ENCODE assay signal across 25 mouse cellular contexts in genomic region chr1:75869846-75870245, GRCm38 (mm10).
DNase-seq lines count a peak whose midpoint lies in the region; ATAC-seq and TF ChIP-seq lines count a peak whose summit lies in the region.
"Had no signal": no experiment of that assay in that cellular context is flagged by ENCODE, and none has a peak within 500 bp of the region (broad histone marks: within the 10 kb centered on the region; RNA-seq: fewer than 3 reads in every experiment).

No protein-coding gene starts in this region.

- TF ChIP-seq CTCF in brain, embryonic 14.5 days (IDR thresholded peaks at IDR 0.05; ENCODE audit: borderline replicate concordance, extremely low read depth, insufficient read depth, insufficient read length): no peak

- intact Hi-C loops in left cerebral cortex, postnatal 36 days (cut with DNase I): no loop called here

- no peak overlapping the region for H3K9ac ChIP-seq in forebrain, embryonic 16.5 days (replicated peaks; ENCODE audit: low read depth, low read length)
- no peak overlapping the region for H3K9ac ChIP-seq in limb, embryonic 12.5 days (replicated peaks)
- H3K9ac ChIP-seq: hindbrain, embryonic 12.5 days; intestine, embryonic 15.5 days; liver, embryonic 14.5 days; midbrain, embryonic 15.5 days; neural tube, embryonic 15.5 days; stomach, embryonic 15.5 days had no signal

- no peak for DNase-seq in forebrain, embryonic 10.5 days (ENCODE audit: extremely low spot score, low spot score)
- DNase-seq in limb, embryonic 10.5 days (ENCODE audit: low spot score): no peak
- DNase-seq in brain, embryonic 14.5 days (ENCODE audit: low read depth): peak; percentile 52
- peak; percentile 40 for DNase-seq in forelimb bud, embryonic 11.5 days (ENCODE audit: low read depth, low spot score)
- no peak for DNase-seq in left cerebral cortex, postnatal 36 days (ENCODE audit: low spot score in 2 of 2)
- DNase-seq: adrenal gland, adult 2 months; adrenal gland, postnatal 36 days; cerebellum, adult 2 months; cerebellum, postnatal 14 days; gastrocnemius, postnatal 10 days; heart, postnatal 14 days; kidney, adult 2 months; kidney, postnatal 14 days; liver; lung, adult 2 months had no signal

- no peaks in the 10 kb centered on the region for H3K27me3 ChIP-seq in forebrain, embryonic 16.5 days (replicated peaks; ENCODE audit: control insufficient read depth, insufficient read depth, low read length)
- no peaks in the 10 kb centered on the region for H3K27me3 ChIP-seq in forebrain, embryonic 10.5 days (ENCODE audit: poor library complexity, severe bottlenecking)
- H3K27me3 ChIP-seq in limb, embryonic 12.5 days: no peaks in the 10 kb centered on the region; the same call in 1 of the 2 replicates
- H3K27me3 ChIP-seq in limb, embryonic 10.5 days (ENCODE audit: low read depth, poor library complexity, severe bottlenecking): no peaks in the 10 kb centered on the region
- H3K27me3 ChIP-seq: hindbrain, embryonic 12.5 days; intestine, embryonic 15.5 days; midbrain, embryonic 15.5 days; neural tube, embryonic 15.5 days; stomach, embryonic 15.5 days had no signal

- ATAC-seq in forebrain, embryonic 16.5 days: no peak; the same call in 1 of the 2 replicates
- no peak for ATAC-seq in limb, embryonic 12.5 days (ENCODE audit: insufficient number of reproducible peaks, insufficient read depth, low FRiP score, low TSS enrichment, low read depth)
- ATAC-seq: hindbrain, postnatal 0 days; intestine, embryonic 15.5 days; midbrain, embryonic 15.5 days had no signal

- no peak overlapping the region for H3K4me3 ChIP-seq in forebrain, embryonic 16.5 days (replicated peaks; ENCODE audit: low read length)
- H3K4me3 ChIP-seq in forebrain, embryonic 10.5 days: no peak overlapping the region
- H3K4me3 ChIP-seq in limb, embryonic 12.5 days (replicated peaks): no peak overlapping the region
- no peak overlapping the region for H3K4me3 ChIP-seq in limb, embryonic 10.5 days
- H3K4me3 ChIP-seq: hindbrain, embryonic 12.5 days; intestine, embryonic 15.5 days; midbrain, embryonic 10.5 days; midbrain, embryonic 15.5 days; neural tube, embryonic 15.5 days; stomach, embryonic 15.5 days had no signal

- no peaks in the 10 kb centered on the region for H3K36me3 ChIP-seq in forebrain, embryonic 16.5 days (ENCODE audit: control insufficient read depth, insufficient read depth)
- H3K36me3 ChIP-seq in forebrain, embryonic 10.5 days (replicated peaks): no peaks in the 10 kb centered on the region
- no peaks in the 10 kb centered on the region for H3K36me3 ChIP-seq in limb, embryonic 12.5 days
- H3K36me3 ChIP-seq in limb, embryonic 10.5 days: no peaks in the 10 kb centered on the region
- H3K36me3 ChIP-seq: hindbrain, embryonic 12.5 days; intestine, embryonic 15.5 days; midbrain, embryonic 10.5 days; midbrain, embryonic 15.5 days; neural tube, embryonic 15.5 days; stomach, embryonic 15.5 days had no signal

- no peak overlapping the region for H3K4me2 ChIP-seq in forebrain, embryonic 16.5 days (ENCODE audit: low read length)
- no peak overlapping the region for H3K4me2 ChIP-seq in limb, embryonic 12.5 days
- H3K4me2 ChIP-seq: hindbrain, embryonic 12.5 days; intestine, embryonic 15.5 days; midbrain, embryonic 15.5 days; neural tube, embryonic 15.5 days; stomach, embryonic 15.5 days had no signal

- no peak for TF ChIP-seq POLR2A in brain, embryonic 14.5 days (IDR thresholded peaks at IDR 0.05; ENCODE audit: borderline replicate concordance, extremely low read depth, insufficient read depth, insufficient read length, poor library complexity, severe bottlenecking)

- H3K4me1 ChIP-seq in forebrain, embryonic 16.5 days (replicated peaks; ENCODE audit: control insufficient read depth, insufficient read depth, low read length): peaks cover 7% of the 10 kb centered on the region
- no peaks in the 10 kb centered on the region for H3K4me1 ChIP-seq in forebrain, embryonic 10.5 days
- H3K4me1 ChIP-seq in limb, embryonic 12.5 days (replicated peaks): peaks cover 12% of the 10 kb centered on the region
- peaks cover 7% of the 10 kb centered on the region; the same call in 1 of the 2 replicates for H3K4me1 ChIP-seq in limb, embryonic 10.5 days
- H3K4me1 ChIP-seq: hindbrain, embryonic 12.5 days; intestine, embryonic 15.5 days; midbrain, embryonic 10.5 days; midbrain, embryonic 15.5 days; neural tube, embryonic 15.5 days; stomach, embryonic 15.5 days had no signal

- no peaks in the 10 kb centered on the region for H3K9me3 ChIP-seq in forebrain, embryonic 16.5 days (ENCODE audit: control insufficient read depth, low read length)
- no peaks in the 10 kb centered on the region for H3K9me3 ChIP-seq in forebrain, embryonic 10.5 days
- no peaks in the 10 kb centered on the region for H3K9me3 ChIP-seq in limb, embryonic 12.5 days
- no peaks in the 10 kb centered on the region for H3K9me3 ChIP-seq in limb, embryonic 10.5 days (replicated peaks)
- H3K9me3 ChIP-seq: hindbrain, embryonic 12.5 days; intestine, embryonic 15.5 days; midbrain, embryonic 10.5 days; midbrain, embryonic 15.5 days; neural tube, embryonic 15.5 days; stomach, embryonic 15.5 days had no signal

- peak overlapping the region; percentile 25; the same call in 1 of the 2 replicates for H3K27ac ChIP-seq in forebrain, embryonic 16.5 days (ENCODE audit: low read length)
- H3K27ac ChIP-seq in forebrain, embryonic 10.5 days: no peak overlapping the region
- 0 out of 2 replicates have a peak overlapping the region, but pooled peaks have one; percentile 42 for H3K27ac ChIP-seq in limb, embryonic 12.5 days
- no peak overlapping the region for H3K27ac ChIP-seq in limb, embryonic 10.5 days
- H3K27ac ChIP-seq: hindbrain, embryonic 12.5 days; hindbrain, postnatal 0 days; intestine, embryonic 15.5 days; liver, embryonic 14.5 days; midbrain, embryonic 10.5 days; midbrain, embryonic 15.5 days; neural tube, embryonic 15.5 days; stomach, embryonic 15.5 days had no signal

- 38% methylated on average over 5 of the region's 5 CpGs for WGBS in forebrain, embryonic 16.5 days
- 82% methylated on average over 5 of the region's 5 CpGs for WGBS in forebrain, embryonic 10.5 days
- 29% methylated on average over 5 of the region's 5 CpGs for whole genome bisulfite sequencing in limb, embryonic 12.5 days
- WGBS in limb, embryonic 10.5 days: 82% methylated on average over 5 of the region's 5 CpGs

Comparison
In these comparisons a context has a peak if more than half of its experiments do, and no peak if none do; other contexts are left out.
1. H3K27ac ChIP-seq: peak in forebrain, embryonic 16.5 days (single experiment) and limb, embryonic 12.5 days (single experiment); none in forebrain, embryonic 10.5 days (single experiment) and limb, embryonic 10.5 days (single experiment).
2. DNase-seq: peak in brain, embryonic 14.5 days (single experiment) and forelimb bud, embryonic 11.5 days (single experiment); none in forebrain, embryonic 10.5 days (single experiment), limb, embryonic 10.5 days (single experiment) and left cerebral cortex, postnatal 36 days (0 of 2).